Comparison of ENCODE assay signal across 19 mouse cellular contexts in the genomic region with DNA sequence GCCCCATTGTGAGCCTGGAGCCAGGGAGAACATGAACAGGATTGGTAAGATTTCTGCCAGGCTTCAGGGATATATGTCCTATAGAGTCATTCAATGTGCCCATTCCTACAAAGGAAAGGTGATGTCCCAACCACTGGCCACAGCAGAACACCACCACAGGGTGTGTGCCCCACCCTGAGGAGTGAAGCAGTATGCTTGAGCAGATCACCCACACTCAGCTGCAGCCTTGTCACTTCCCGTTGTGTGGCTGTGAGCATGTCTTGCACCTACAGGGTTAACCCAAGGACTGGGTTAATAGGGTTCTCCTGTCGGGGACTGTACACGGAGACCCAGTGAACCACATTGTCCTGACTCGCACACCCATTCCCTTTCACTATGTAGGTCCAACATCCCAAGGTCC.
DNase-seq lines count a peak whose midpoint lies in the region; ATAC-seq lines count a peak whose summit lies in the region.
"Had no signal": no experiment of that assay in that cellular context is flagged by ENCODE, and none has a peak within 500 bp of the region (broad histone marks: within the 10 kb centered on the region; RNA-seq: fewer than 3 reads in every experiment).

No protein-coding gene starts in this region.

- peaks cover 31% of the 10 kb centered on the region for H3K4me1 ChIP-seq in hindbrain, embryonic 13.5 days (replicated peaks)
- H3K4me1 ChIP-seq: embryonic facial prominence, embryonic 12.5 days; forebrain, embryonic 13.5 days had no signal

- H3K27me3 ChIP-seq in hindbrain, embryonic 13.5 days, result peaks cover 4% of the 10 kb centered on the region; the same call in 1 of the 2 replicates
- H3K27me3 ChIP-seq: embryonic facial prominence, embryonic 12.5 days; forebrain, embryonic 13.5 days; forebrain, embryonic 15.5 days had no signal

- 78% methylated on average over 4 of the region's 4 CpGs for WGBS in hindbrain, embryonic 13.5 days

- H3K4me2 ChIP-seq in hindbrain, embryonic 13.5 days, result no peak overlapping the region
- H3K4me2 ChIP-seq: embryonic facial prominence, embryonic 12.5 days; forebrain, embryonic 13.5 days; forebrain, embryonic 15.5 days had no signal

- no peaks in the 10 kb centered on the region for H3K36me3 ChIP-seq in hindbrain, embryonic 13.5 days
- H3K36me3 ChIP-seq: embryonic facial prominence, embryonic 10.5 days; embryonic facial prominence, embryonic 12.5 days; forebrain, embryonic 15.5 days had no signal

- H3K27ac ChIP-seq in hindbrain, embryonic 13.5 days, result no peak overlapping the region
- H3K27ac ChIP-seq: embryonic facial prominence, embryonic 10.5 days; embryonic facial prominence, embryonic 12.5 days; forebrain, embryonic 13.5 days; forebrain, embryonic 15.5 days had no signal

- DNase-seq in testis, postnatal 14 days (ENCODE audit: low spot score), result no peak
- DNase-seq: adrenal gland, adult 2 months; adrenal gland, postnatal 10 days; adrenal gland, postnatal 25 days; cerebellum, adult 11 months; cerebellum, adult 18-20 months; cerebellum, adult 8-10 months; cerebellum, adult 9-11 months; cerebellum, postnatal 14 days; cerebellum, postnatal 36 days; forebrain, postnatal 0 days had no signal

- H3K9ac ChIP-seq in hindbrain, embryonic 13.5 days, result no peak overlapping the region
- H3K9ac ChIP-seq: embryonic facial prominence, embryonic 12.5 days; forebrain, embryonic 13.5 days; forebrain, embryonic 15.5 days; forebrain, postnatal 0 days had no signal

- no peak overlapping the region for H3K4me3 ChIP-seq in hindbrain, embryonic 13.5 days
- H3K4me3 ChIP-seq: embryonic facial prominence, embryonic 10.5 days; embryonic facial prominence, embryonic 12.5 days; forebrain, embryonic 13.5 days; forebrain, embryonic 15.5 days had no signal

- H3K9me3 ChIP-seq in hindbrain, embryonic 13.5 days, result no peaks in the 10 kb centered on the region
- H3K9me3 ChIP-seq: embryonic facial prominence, embryonic 10.5 days; embryonic facial prominence, embryonic 12.5 days; forebrain, embryonic 13.5 days; forebrain, embryonic 15.5 days had no signal

- ATAC-seq in common myeloid progenitor, adult 5-6 weeks (replicated peaks; ENCODE audit: low read depth, poor library complexity, severe bottlenecking), result peak; percentile 47
- ATAC-seq in granulocyte monocyte progenitor cell, adult 5-6 weeks (replicated peaks; ENCODE audit: poor library complexity, severe bottlenecking), result peak; percentile 68
- ATAC-seq in megakaryocyte progenitor cell, adult 5-6 weeks (replicated peaks; ENCODE audit: poor library complexity), result peak; percentile 71; the same call in 1 of the 2 replicates
- ATAC-seq in hindbrain, embryonic 13.5 days (ENCODE audit: low FRiP score), result no peak
- ATAC-seq: forebrain, embryonic 13.5 days; forebrain, embryonic 15.5 days; forebrain, postnatal 0 days had no signal
